Mouse (Mus musculus) limb, embryonic 10.5 days (tissue): Measurements from ENCODE around the gene Dnajc7. TPM values are rescaled to one million over a fixed set of nuclear protein-coding genes. Genes with fewer than 3 reads are reported as not detected.
A peak's percentile ranks its signal among the peaks of the same experiment; 100 is the strongest.
"Not testable (repeated sequence)": the region's sequence is repeated elsewhere in the genome, so short reads cannot be mapped to it uniquely, and the experiment has no call there.

Experiments
- DNase-seq: peaks from one replicate; pipeline ENCODE4 v3.0.0-alpha.2; 2017; ENCODE audit warnings: low spot score
- H3K27ac ChIP-seq: fragments of 300-500 bp; sonication (generic); 2 replicates; pipeline ENCODE4 v1.5.1; 2016; ENCODE audit warnings: mild to moderate bottlenecking
- H3K27me3 ChIP-seq: fragments of 300-500 bp; sonication (generic); 2 replicates; pipeline ENCODE4 v1.6.1; 2016; ENCODE audit warnings: low read depth, mild to moderate bottlenecking; ENCODE audit not compliant: poor library complexity, severe bottlenecking
- H3K36me3 ChIP-seq: fragments of 300-500 bp; sonication (generic); 2 replicates; pipeline ENCODE4 v1.6.1; 2016; ENCODE audit warnings: mild to moderate bottlenecking, moderate library complexity
- H3K4me1 ChIP-seq: fragments of 300-500 bp; sonication (generic); 2 replicates; pipeline ENCODE4 v1.6.1; 2016
- H3K4me3 ChIP-seq: fragments of 300-500 bp; sonication (generic); 2 replicates; pipeline ENCODE4 v1.5.1; 2016; ENCODE audit warnings: mild to moderate bottlenecking, moderate library complexity
- H3K9me3 ChIP-seq: fragments of 300-500 bp; sonication (generic); replicated peaks from 2 replicates; pipeline ENCODE4 v1.6.1; 2016; ENCODE audit warnings: mild to moderate bottlenecking
- WGBS: fragments of 180-500 bp; shearing (Covaris S2); methylation state at CpG from one replicate; pipeline ENCODE4 v1.1.7; 2016; 5-methylcytosine and 5-hydroxymethylcytosine counted together
- polyA plus RNA-seq: library from polyadenylated mRNA; unstranded; fragments of >200 nt; fragmentation: Nextera tagmentation; extraction: Ambion mirVana; gene quantifications from 2 replicates; pipeline ENCODE4 v1.2.1, GENCODE M21; 2016

The Dnajc7 gene
- polyA plus RNA-seq, 1 experiment from 2014 or later = 281 TPM

DNA sequence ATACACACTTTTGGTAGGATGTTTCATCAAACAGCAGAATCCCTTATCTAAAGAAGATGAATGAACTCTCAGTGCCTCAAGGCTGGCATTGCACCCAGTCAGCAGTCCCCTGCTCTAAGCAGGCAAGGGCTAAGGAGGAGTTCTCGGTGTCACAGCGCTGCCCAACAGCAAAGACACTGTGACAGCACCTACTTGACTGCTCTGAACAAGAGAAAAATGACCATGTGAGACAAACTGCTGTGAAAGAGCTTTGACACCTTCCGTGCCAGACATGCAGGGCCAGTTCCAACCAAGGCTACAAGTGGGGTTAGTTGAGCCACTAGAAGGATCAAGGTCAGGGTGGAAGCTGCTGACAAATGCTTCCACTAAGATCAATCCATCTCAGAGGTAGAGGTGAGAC lies 34.8 kb downstream of the Dnajc7 start:
- peaks cover 100% of the 10 kb centered on the region for H3K36me3 ChIP-seq
- 95% methylated on average over 3 of the region's 3 CpGs for WGBS

DNA sequence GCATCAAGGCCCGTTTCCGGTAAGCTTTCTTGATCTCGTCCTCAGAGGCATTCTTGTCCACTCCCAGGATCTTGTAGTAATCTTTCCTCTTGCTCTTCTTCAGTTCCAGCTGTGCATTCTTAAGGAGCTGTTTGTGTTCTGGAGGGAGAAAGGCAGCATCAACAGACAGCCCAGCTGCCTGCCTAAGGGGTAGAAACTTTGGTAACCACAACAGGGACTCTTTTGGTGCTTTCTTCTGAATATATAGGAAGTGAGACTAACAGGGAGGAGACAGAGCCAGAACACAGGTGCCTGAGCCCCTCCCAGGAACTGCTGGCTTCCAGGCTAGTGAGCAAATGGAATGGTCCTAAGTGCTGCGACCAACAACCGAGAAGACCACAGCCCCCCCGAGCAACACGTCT lies 35.4 kb downstream of the Dnajc7 start:
- H3K27ac ChIP-seq = no peak overlapping the region
- H3K4me1 ChIP-seq = no peaks in the 10 kb centered on the region
- no peaks in the 10 kb centered on the region for H3K27me3 ChIP-seq
- peaks cover 100% of the 10 kb centered on the region for H3K36me3 ChIP-seq
- H3K9me3 ChIP-seq = no peaks in the 10 kb centered on the region
- no peak for DNase-seq
- 92% methylated on average over 7 of the region's 7 CpGs for whole genome bisulfite sequencing
- no peak overlapping the region for H3K4me3 ChIP-seq

More for the DNA sequence above, 34.8 kb downstream of the Dnajc7 start:
- H3K27ac ChIP-seq = no peak overlapping the region
- no peaks in the 10 kb centered on the region for H3K9me3 ChIP-seq
- DNase-seq = no peak
- H3K4me1 ChIP-seq = no peaks in the 10 kb centered on the region
- no peaks in the 10 kb centered on the region for H3K27me3 ChIP-seq
- H3K4me3 ChIP-seq = no peak overlapping the region

DNA sequence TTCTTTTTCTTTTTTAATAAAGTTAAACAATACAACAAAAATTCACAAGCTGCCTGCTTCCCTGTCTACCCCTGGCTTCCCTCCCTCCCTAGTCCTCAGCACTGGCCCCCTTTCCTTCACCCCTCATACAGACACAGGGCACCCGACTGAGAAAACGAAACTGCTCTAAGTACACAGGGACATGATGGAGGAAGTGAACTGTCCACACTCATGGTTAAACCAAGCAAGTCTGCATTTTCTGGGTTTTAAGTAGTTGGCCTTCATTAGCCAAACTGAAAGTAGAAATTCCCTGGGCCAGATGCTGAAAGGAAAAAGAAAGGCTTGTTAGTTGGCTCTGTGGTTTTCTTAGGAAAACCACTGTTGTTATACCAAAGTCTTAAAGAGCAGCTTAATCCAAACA lies 37.1 kb downstream of the Dnajc7 start:
- Histone ChIP-seq H3K36me3 (peaks cover 100% of the 10 kb centered on the region), H3K27ac (no peak overlapping the region), H3K4me3 (no peak overlapping the region), H3K9me3 (no peaks in the 10 kb centered on the region), H3K27me3 (no peaks in the 10 kb centered on the region), H3K4me1 (peaks cover 2% of the 10 kb centered on the region)
- 93% methylated on average over 2 of the region's 2 CpGs for WGBS
- no peak for DNase-seq

DNA sequence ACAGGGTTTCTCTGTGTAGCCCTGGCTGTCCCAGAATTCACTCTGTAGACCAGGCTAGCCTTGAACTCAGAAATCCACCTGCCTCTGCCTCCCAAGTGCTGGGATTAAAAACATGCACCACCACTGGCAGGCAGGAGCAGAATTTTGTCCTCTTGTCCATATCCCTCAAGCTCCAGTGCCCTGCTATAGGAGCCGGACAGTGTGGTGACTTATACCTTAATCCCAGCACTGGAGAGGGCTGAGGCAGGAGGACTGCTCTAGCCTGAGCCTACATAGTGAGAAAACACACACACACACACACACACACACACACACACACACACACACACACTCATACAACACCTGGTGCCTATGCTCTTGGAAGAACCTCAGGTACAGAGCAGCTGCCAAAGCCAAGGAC lies 37.6 kb downstream of the Dnajc7 start:
- 100% methylated on average over 1 of the region's 1 CpGs for WGBS

DNA sequence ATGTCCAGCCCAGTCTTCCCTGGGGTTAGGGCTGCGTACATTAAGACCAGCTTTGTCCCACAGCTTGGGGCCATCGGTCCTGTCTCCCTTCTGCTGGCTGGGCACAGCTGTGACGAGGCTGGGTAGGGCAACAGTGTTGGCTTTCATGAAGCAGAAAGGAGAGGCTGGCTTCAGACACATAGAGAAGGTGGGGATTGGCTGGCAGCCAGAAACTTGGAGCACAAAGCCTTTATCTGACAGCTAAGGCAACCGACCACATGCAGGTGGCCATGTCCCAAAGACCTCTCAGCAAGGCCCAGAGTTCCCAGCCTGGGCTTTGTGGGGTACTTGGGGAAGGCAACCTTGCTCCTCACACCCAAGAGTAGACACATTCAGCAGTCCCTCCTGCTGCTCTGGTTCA lies 38.2 kb downstream of the Dnajc7 start:
- H3K4me3 ChIP-seq = no peak overlapping the region
- no peak overlapping the region for H3K27ac ChIP-seq
- DNase-seq = no peak
- peaks cover 98% of the 10 kb centered on the region for H3K36me3 ChIP-seq
- 94% methylated on average over 4 of the region's 4 CpGs for WGBS
- H3K27me3 ChIP-seq = no peaks in the 10 kb centered on the region; the same call in 1 of the 2 replicates
- peaks cover 2% of the 10 kb centered on the region for H3K4me1 ChIP-seq
- H3K9me3 ChIP-seq = no peaks in the 10 kb centered on the region

More for the DNA sequence above, 37.6 kb downstream of the Dnajc7 start:
- H3K36me3 ChIP-seq = peaks cover 99% of the 10 kb centered on the region
- not testable (repeated sequence) for H3K4me1 ChIP-seq, H3K4me3 ChIP-seq, H3K27me3 ChIP-seq, H3K27ac ChIP-seq, DNase-seq, H3K9me3 ChIP-seq

DNA sequence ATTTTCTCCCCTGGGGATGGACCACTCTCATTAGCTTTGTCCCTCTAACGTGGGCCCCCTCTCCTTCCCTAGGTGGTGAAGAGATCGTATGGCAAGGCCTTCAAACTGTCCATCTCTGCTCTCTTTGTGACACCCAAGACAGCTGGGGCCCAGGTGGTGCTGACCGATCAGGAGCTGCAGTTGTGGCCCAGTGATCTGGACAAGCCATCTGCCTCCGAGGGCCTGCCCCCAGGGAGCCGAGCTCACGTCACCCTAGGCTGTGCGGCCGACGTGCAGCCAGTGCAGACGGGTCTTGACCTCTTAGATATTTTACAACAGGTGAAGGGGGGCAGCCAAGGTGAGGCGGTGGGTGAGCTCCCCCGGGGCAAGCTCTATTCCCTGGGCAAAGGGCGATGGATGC lies 39.7 kb downstream of the Dnajc7 start:
- 91% methylated on average over 13 of the region's 13 CpGs for WGBS
- no peak overlapping the region for H3K4me3 ChIP-seq
- H3K27me3 ChIP-seq = peaks cover 11% of the 10 kb centered on the region
- no peak overlapping the region for H3K27ac ChIP-seq
- no peak for DNase-seq
- H3K36me3 ChIP-seq = peaks cover 86% of the 10 kb centered on the region
- peaks cover 13% of the 10 kb centered on the region for H3K4me1 ChIP-seq
- no peaks in the 10 kb centered on the region for H3K9me3 ChIP-seq

DNA sequence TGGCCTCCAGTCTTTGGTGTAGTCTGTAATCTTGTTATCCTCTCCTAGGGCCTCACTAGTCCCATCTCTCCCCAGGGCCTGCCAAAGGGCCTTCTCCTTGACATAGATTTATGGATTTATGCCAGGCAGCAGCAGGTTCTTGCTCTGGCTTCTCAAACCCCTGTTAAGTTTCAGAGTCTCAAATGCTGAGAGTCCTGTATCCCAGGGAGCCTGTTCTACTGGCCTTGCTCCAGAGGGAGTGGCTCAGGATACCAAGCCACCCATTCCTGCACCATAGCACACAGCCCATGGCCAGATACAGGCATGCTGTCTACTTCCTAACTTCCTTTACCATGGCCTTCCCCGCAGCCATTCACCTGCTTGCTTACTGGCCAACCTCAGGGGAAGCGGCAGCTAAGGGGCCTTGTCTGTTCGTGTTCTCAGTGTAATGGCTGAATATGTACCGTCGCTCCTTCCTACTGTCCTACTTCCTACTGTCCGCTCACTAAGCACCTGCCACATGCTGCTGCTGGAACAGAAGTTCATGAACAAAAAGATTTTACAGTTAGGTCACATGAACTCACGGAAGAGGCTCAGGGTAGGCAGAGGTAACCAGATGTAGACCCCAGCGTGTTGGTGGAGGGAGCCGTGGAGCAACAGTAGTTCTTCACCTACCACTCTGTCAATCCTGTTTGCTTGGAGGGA lies 40.7 kb downstream of the Dnajc7 start:
- Histone ChIP-seq H3K36me3 (peaks cover 76% of the 10 kb centered on the region), H3K4me1 (peaks cover 19% of the 10 kb centered on the region), H3K27ac (no peak overlapping the region), H3K27me3 (peaks cover 11% of the 10 kb centered on the region), H3K9me3 (no peaks in the 10 kb centered on the region), H3K4me3 (no peak overlapping the region)
- 95% methylated on average over 9 of the region's 9 CpGs for WGBS
- no peak for DNase-seq

DNA sequence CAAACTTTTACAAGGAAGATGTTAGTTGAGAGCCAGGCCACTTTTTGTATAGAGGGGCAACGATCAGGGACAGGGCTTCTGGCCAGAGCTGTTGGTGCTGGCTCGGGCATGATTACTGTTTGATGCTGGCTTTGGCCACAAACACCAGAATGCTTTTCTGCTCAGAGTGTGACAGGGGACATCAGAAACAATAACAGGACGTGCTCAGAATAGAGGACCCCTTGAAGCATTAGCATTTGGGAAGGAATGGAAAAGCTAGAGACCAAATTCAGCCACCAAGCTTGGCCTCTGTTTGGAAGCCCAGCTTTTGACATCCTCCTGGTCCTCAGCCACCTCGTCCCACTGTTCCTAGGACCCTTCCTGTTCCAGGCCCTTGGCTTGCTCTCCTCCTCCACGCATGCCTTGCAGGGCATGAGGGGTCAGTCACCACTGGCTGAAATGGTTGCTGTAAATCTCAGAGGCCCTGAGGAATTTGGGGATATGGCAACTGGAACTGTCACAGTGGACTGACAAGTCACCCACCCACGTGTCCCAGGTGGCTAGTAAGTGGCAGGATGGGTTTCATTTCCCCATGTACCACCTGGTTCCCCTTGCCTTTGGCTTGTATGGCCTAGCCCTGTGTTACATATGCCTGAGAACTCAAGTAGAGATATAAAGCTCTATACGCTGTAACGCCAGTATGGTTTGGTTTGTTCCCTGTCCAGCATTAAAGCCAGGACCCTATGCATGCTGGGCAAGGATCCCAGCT lies 41.9 kb downstream of the Dnajc7 start:
- no peak overlapping the region for H3K27ac ChIP-seq
- H3K36me3 ChIP-seq = peaks cover 64% of the 10 kb centered on the region
- no peaks in the 10 kb centered on the region for H3K9me3 ChIP-seq
- 80% methylated on average over 8 of the region's 8 CpGs for WGBS
- peaks cover 11% of the 10 kb centered on the region for H3K27me3 ChIP-seq
- peaks cover 19% of the 10 kb centered on the region for H3K4me1 ChIP-seq
- DNase-seq = no peak
- H3K4me3 ChIP-seq = no peak overlapping the region

DNA sequence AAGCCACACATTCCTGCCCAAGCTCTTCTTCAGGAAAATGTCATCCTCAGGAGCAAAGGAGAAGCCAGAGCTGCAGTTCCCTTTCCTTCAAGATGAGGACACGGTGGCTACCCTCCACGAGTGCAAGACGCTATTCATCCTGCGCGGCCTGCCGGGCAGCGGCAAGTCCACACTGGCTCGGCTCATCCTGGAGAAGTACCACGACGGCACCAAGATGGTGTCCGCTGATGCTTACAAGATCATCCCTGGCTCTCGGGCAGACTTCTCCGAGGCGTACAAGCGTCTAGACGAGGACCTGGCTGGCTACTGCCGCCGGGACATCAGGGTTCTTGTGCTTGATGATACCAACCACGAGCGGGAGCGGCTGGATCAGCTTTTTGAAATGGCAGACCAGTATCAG lies 43.7 kb downstream of the Dnajc7 start:
- DNase-seq = no peak
- Histone ChIP-seq H3K4me1 (peaks cover 21% of the 10 kb centered on the region), H3K9me3 (no peaks in the 10 kb centered on the region), H3K27me3 (peaks cover 24% of the 10 kb centered on the region), H3K27ac (no peak overlapping the region), H3K36me3 (peaks cover 46% of the 10 kb centered on the region), H3K4me3 (0 out of 2 replicates have a peak overlapping the region, but pooled peaks have one; percentile 79)
- 71% methylated on average over 21 of the region's 21 CpGs for WGBS

DNA sequence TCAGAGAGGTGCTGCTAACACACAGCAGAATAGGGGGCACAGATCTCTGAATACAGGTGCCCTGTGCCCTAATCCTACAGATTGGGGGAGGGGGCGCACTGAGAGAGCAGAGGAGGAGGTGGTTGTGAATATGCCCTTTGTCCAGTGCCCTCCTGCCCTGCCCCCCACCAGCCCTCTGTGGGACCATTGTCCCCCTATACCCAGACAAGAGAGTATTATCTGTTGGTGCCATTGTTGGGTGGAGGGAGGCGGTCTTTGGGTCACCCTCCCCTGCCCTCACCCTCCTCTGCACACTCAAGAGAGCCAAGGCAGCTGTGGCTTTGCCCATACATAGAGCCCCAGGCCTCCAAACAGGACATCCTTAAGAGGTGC lies 44.5 kb downstream of the Dnajc7 start:
- H3K27me3 ChIP-seq = peaks cover 32% of the 10 kb centered on the region
- H3K4me1 ChIP-seq = peaks cover 29% of the 10 kb centered on the region
- H3K36me3 ChIP-seq = peaks cover 38% of the 10 kb centered on the region
- DNase-seq = no peak
- no peaks in the 10 kb centered on the region for H3K9me3 ChIP-seq
- peak overlapping the region; percentile 87; the same call in 1 of the 2 replicates for H3K27ac ChIP-seq
- H3K4me3 ChIP-seq = peak overlapping the region; percentile 79
- 60% methylated on average over 2 of the region's 2 CpGs for WGBS

DNA sequence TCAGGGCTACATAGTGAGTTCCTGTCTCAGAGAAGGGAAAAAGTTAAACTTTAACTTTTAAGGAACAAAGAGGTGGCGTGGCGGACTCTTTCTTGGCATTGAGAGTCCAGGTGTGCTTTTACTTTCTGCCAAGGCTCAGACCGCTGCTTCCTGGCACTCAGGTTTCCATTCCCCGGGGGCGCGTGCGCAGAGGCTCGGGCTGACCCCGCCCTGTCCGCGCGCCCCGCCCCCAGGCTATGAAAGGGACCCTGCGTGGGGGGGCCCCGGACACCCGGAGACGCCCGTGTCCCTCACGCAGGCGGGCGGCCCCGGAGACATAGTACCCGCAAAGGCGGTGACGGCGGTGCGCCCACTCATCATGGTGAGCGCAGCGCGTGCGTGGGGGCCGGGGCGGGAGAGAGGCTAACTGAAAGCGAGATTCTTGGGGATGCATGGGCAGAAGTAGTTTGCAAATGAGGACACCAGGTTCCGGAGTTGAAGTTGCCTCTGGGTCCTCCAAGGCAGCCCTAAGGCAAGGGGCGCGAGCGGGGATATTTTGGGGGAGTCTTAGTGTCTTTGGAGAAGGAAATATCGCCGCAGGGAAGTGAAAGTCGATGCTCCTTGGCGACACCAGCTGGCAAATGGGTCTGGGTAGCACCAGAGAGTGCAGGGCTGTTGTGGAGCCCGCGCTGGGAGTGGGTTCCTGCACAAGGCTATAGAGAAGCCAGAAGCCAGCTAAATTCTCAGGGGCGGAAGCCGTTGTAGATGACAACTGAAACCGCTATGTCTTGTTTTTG lies 45.1 kb downstream of the Dnajc7 start, which contains the start of gene Cnp:
Gene Cnp, plus strand, starts transcription at position 197 of the 776 bp plus-strand sequence.
- Histone ChIP-seq H3K9me3 (no peaks in the 10 kb centered on the region), H3K4me3 (peak within 1 kb of the TSS; percentile 79), H3K36me3 (peaks cover 33% of the 10 kb centered on the region), H3K27me3 (peaks cover 33% of the 10 kb centered on the region), H3K4me1 (peaks cover 32% of the 10 kb centered on the region), H3K27ac (peak within 1 kb of the TSS; percentile 87)
- peak; percentile 83 for DNase-seq
- WGBS = 3% methylated on average over 46 of the region's 47 CpGs

DNA sequence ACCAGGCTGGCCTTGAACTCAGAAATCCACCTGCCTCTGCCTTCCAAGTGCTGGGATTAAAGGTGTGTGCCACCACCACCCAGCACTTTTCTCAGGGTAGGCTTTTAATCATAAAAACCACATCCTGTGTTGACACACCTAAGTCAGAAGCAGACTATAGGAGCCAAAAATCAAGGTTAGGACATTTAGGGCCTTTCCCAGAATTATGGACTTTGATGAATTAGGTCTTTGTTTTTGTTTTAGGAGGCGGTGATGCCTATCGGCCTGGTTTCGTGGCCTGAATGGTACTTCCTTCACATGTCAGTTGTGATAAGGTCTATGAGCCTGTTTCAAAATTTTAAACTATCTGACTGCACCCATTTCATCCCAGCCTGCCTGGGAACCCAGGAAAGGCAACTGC lies 45.8 kb downstream of the Dnajc7 start:
- peak overlapping the region; percentile 87 for H3K27ac ChIP-seq
- no peak for DNase-seq
- H3K9me3 ChIP-seq = no peaks in the 10 kb centered on the region
- peaks cover 32% of the 10 kb centered on the region for H3K4me1 ChIP-seq
- peaks cover 26% of the 10 kb centered on the region for H3K36me3 ChIP-seq
- 94% methylated on average over 3 of the region's 3 CpGs for WGBS
- peak overlapping the region; percentile 79 for H3K4me3 ChIP-seq
- H3K27me3 ChIP-seq = peaks cover 33% of the 10 kb centered on the region

DNA sequence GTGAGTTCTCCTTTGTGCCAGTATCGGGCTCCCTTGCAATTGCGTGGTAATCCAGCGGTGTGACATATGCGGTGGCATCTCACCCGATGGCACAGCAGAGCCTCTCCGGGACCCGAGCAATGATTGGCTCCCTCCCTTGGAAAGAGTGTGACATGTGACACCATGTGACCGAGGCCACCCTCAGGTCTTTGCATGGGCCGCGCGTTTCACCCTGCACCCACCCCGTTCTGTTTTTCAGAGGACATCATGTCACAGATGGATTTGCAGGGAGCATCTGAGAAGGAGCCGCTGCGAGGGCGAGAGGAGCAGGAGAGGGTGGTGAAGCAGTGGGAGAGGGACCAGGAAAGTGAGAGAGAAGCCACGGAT lies 48.8 kb downstream of the Dnajc7 start:
- peaks cover 30% of the 10 kb centered on the region for H3K27me3 ChIP-seq
- DNase-seq = no peak
- H3K4me1 ChIP-seq = peaks cover 34% of the 10 kb centered on the region
- no peaks in the 10 kb centered on the region for H3K36me3 ChIP-seq
- H3K9me3 ChIP-seq = no peaks in the 10 kb centered on the region
- no peak overlapping the region for H3K27ac ChIP-seq
- WGBS = 9% methylated on average over 16 of the region's 16 CpGs
- peak overlapping the region; percentile 28 for H3K4me3 ChIP-seq
